Mouse (Mus musculus): ENCODE data around the gene Kdm2b. TPM values are rescaled to one million over a fixed set of nuclear protein-coding genes. Genes with fewer than 3 reads are reported as not detected.
A peak's percentile ranks its signal among the peaks of the same experiment; 100 is the strongest.
"Not testable (repeated sequence)": the region's sequence is repeated elsewhere in the genome, so short reads cannot be mapped to it uniquely, and the experiment has no call there.

Gene Kdm2b
- polyA plus RNA-seq, 2 experiments from 2014 or later, result 33.1 to 51.1 TPM

- ATAC-seq, result no peak
Observed at GRCm38 (mm10) chr5:123010806-123011205, 21.2 kb upstream of the Kdm2b start.

- no peak for ATAC-seq
Observed at GRCm38 (mm10) chr5:123009873-123010272, 20.2 kb upstream of the Kdm2b start.

GRCm38 (mm10) chr5:123008877-123009493 is 19.4 kb upstream of the Kdm2b start:
- ATAC-seq, result no peak

- ATAC-seq, result no peak
Observed at GRCm38 (mm10) chr5:123005716-123006592, 16.3 kb upstream of the Kdm2b start.

- ATAC-seq, result no peak
Observed at GRCm38 (mm10) chr5:123000901-123001300, 11.3 kb upstream of the Kdm2b start.

GRCm38 (mm10) chr5:122997205-122998204 is 7.9 kb upstream of the Kdm2b start:
- no peak for ATAC-seq

- peak; percentile 19 for ATAC-seq
Observed at GRCm38 (mm10) chr5:122994910-122995309, 5.3 kb upstream of the Kdm2b start.

- ATAC-seq, result peak; percentile 74
Observed at GRCm38 (mm10) chr5:122994303-122994846, 4.8 kb upstream of the Kdm2b start.

- no peak for ATAC-seq
Observed at GRCm38 (mm10) chr5:122993811-122994210, 4.2 kb upstream of the Kdm2b start.

- ATAC-seq, result no peak
Observed at GRCm38 (mm10) chr5:122991350-122992004, 1.9 kb upstream of the Kdm2b start.

GRCm38 (mm10) chr5:122990411-122991160 is 963 bp upstream of the Kdm2b start:
- peak; percentile 68 for ATAC-seq

GRCm38 (mm10) chr5:122989001-122989525 is 560 bp downstream of the Kdm2b start:
- peak; percentile 38 for ATAC-seq

- peak; percentile 2 for ATAC-seq
Observed at GRCm38 (mm10) chr5:122988021-122988751, 1.4 kb downstream of the Kdm2b start.

- ATAC-seq, result peak; percentile 4
Observed at GRCm38 (mm10) chr5:122987211-122988020, 2.2 kb downstream of the Kdm2b start.

GRCm38 (mm10) chr5:122986091-122986493 is 3.5 kb downstream of the Kdm2b start:
- ATAC-seq, result no peak

- no peak for ATAC-seq
Observed at GRCm38 (mm10) chr5:122985276-122985675, 4.3 kb downstream of the Kdm2b start.

GRCm38 (mm10) chr5:122984483-122984882 is 5.1 kb downstream of the Kdm2b start:
- ATAC-seq, result peak; percentile 32

GRCm38 (mm10) chr5:122978970-122979369 is 10.7 kb downstream of the Kdm2b start:
- no peak for ATAC-seq

GRCm38 (mm10) chr5:122974701-122975100 is 14.9 kb downstream of the Kdm2b start:
- ATAC-seq, result not testable (repeated sequence)
